Mouse (Mus musculus) embryonic facial prominence, embryonic 13.5 days (tissue): ENCODE measurements around the gene Dnaaf2. TPM values are rescaled to one million over a fixed set of nuclear protein-coding genes. Genes with fewer than 3 reads are reported as not detected.

Source experiments
- microRNA-seq: library from miRNA; unstranded; fragments of <30 nt; microRNA quantifications from one replicate; pipeline ENCODE4, GENCODE M21; 2016
- polyA plus RNA-seq: library from polyadenylated mRNA; unstranded; fragments of >200 nt; fragmentation: Nextera tagmentation; extraction: Ambion mirVana; gene quantifications from 2 replicates; pipeline ENCODE4 v1.2.1, GENCODE M21; 2015

Gene Dnaaf2
- polyA plus RNA-seq, 1 experiment from 2014 or later: 12.0 TPM

Small RNAs within 50 kb of the gene (microRNA-seq; reads per million reads assigned to microRNA genes)
- gene Gm47287 (not detected), gene Gm47295 (not detected)

Other genes starting within 250 kb of the Dnaaf2 start
- gene Rps29, start 39.2 kb downstream of the Dnaaf2 start, polyA plus RNA-seq: 2,108 and 2,174 TPM in 2 replicates
- gene Lrr1, start 29.6 kb downstream of the Dnaaf2 start, polyA plus RNA-seq: 22.0 and 22.3 TPM in 2 replicates
- gene Rpl36al, start 14.3 kb downstream of the Dnaaf2 start, polyA plus RNA-seq: 521 and 554 TPM in 2 replicates
- 43.8 and 44.1 TPM in 2 replicates for gene Mgat2, start 14.3 kb downstream of the Dnaaf2 start, polyA plus RNA-seq
- 33.8 and 40.4 TPM in 2 replicates for gene Gm49383, start 1.3 kb downstream of the Dnaaf2 start, polyA plus RNA-seq
- 26.1 and 33.9 TPM in 2 replicates for gene Gm49384, start 5.8 kb upstream of the Dnaaf2 start, polyA plus RNA-seq
- 25.5 and 29.5 TPM in 2 replicates for gene Pole2, start 29.8 kb upstream of the Dnaaf2 start, polyA plus RNA-seq
- gene Klhdc1, start 42.7 kb upstream of the Dnaaf2 start, polyA plus RNA-seq: 10.5 and 12.4 TPM in 2 replicates
- gene Klhdc2, start 98.3 kb upstream of the Dnaaf2 start, polyA plus RNA-seq: 148 and 150 TPM in 2 replicates
- gene Nemf, start 158.7 kb upstream of the Dnaaf2 start, polyA plus RNA-seq: 107 and 112 TPM in 2 replicates
- 48.4 and 56.7 TPM in 2 replicates for gene Arf6, start 173.7 kb upstream of the Dnaaf2 start, polyA plus RNA-seq
- 1.6 and 2.6 TPM in 2 replicates for gene Gm9887, start 174.0 kb upstream of the Dnaaf2 start, polyA plus RNA-seq